In genomic region chr19:49958517-49958916, GRCm38 (mm10) we compare ENCODE assay signal across 15 mouse cellular contexts.
"Had no signal": no experiment of that assay in that cellular context is flagged by ENCODE, and none has a peak within 500 bp of the region (broad histone marks: within the 10 kb centered on the region; RNA-seq: fewer than 3 reads in every experiment).

No protein-coding gene starts in this region.

- H3K27me3 ChIP-seq: intestine, embryonic 15.5 days; limb, embryonic 12.5 days; megakaryocyte, embryonic 14.5 days; neural tube, embryonic 13.5 days had no signal

- H3K4me2 ChIP-seq: hindbrain, embryonic 14.5 days; intestine, embryonic 15.5 days; limb, embryonic 12.5 days; midbrain, embryonic 11.5 days; neural tube, embryonic 13.5 days had no signal

- DNase-seq: kidney, adult 8-10 months; lung, adult 2 months; right cerebral cortex, adult 18-20 months; right cerebral cortex, postnatal 25 days; thymus, postnatal 36 days had no signal

- H3K27ac ChIP-seq: hindbrain, embryonic 14.5 days; intestine, embryonic 15.5 days; layer of hippocampus, adult 2 months; limb, embryonic 12.5 days; liver, embryonic 14.5 days; macrophage; neural tube, embryonic 13.5 days had no signal

- ATAC-seq: intestine, embryonic 15.5 days; midbrain, embryonic 16.5 days had no signal

- H3K9ac ChIP-seq: hindbrain, embryonic 14.5 days; intestine, embryonic 15.5 days; limb, embryonic 12.5 days; liver, embryonic 14.5 days; neural tube, embryonic 13.5 days had no signal

- H3K36me3 ChIP-seq: intestine, embryonic 15.5 days; limb, embryonic 12.5 days; neural tube, embryonic 13.5 days had no signal

- H3K9me3 ChIP-seq: intestine, embryonic 15.5 days; limb, embryonic 12.5 days; neural tube, embryonic 13.5 days had no signal

- H3K4me3 ChIP-seq: intestine, embryonic 15.5 days; layer of hippocampus, adult 2 months; limb, embryonic 12.5 days; megakaryocyte, embryonic 14.5 days; neural tube, embryonic 13.5 days had no signal

- H3K4me1 ChIP-seq: intestine, embryonic 15.5 days; limb, embryonic 12.5 days; megakaryocyte, embryonic 14.5 days; neural tube, embryonic 13.5 days had no signal
